Mouse (Mus musculus): Measurements from ENCODE around the gene H2-T22. TPM values are rescaled to one million over a fixed set of nuclear protein-coding genes. Genes with fewer than 3 reads are reported as not detected.
A peak's percentile ranks its signal among the peaks of the same experiment; 100 is the strongest.
"Not testable (repeated sequence)": the region's sequence is repeated elsewhere in the genome, so short reads cannot be mapped to it uniquely, and the experiment has no call there.

H2-T22 gene
- total RNA-seq, 1 experiment from 2014 or later, result 131 TPM

DNA sequence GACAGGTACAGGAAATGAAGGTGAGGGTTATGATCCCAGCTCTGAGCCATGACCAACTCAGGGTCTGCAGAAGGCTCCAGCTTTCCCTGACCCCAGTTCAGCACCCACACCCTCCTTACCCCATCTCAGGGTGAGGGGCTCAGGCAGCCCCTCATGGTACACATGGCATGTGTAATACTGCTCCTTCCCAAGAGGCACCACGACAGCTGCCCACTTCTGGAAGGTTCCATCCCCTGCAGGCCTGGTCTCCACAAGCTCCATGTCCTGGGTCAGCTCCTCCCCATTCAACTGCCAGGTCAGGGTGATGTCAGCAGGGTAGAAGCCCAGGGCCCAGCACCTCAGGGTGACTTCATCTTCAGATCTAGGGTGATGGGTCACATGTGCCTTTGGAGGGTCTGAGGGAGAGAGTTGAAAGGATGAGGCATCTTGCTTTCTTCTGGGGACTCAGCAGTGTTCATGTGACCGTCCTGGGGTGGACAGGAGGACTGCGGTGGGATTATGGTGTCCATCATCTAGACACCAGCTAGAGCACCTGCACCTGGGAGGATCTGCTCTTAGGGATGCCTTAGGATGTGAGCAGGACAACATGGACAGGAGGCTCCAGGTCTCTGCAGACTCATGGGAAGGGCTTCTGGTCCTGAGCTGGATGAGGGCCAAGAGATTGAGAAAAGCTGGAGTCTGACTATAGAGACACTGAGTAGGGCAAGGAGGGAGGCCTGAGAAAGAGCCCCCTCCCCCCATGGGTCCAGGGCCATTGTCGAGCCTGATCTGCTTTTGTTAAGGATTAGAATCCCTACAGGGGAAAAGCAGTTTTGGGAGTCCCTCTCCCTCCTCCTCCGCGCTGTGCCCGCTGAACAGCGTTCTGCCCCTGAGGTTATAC lies 11.6 kb downstream of the H2-T22 start:
- not testable (repeated sequence) for ATAC-seq (replicated peaks; ENCODE audit: insufficient number of reproducible peaks, low FRiP score, low TSS enrichment, poor library complexity, severe bottlenecking)

DNA sequence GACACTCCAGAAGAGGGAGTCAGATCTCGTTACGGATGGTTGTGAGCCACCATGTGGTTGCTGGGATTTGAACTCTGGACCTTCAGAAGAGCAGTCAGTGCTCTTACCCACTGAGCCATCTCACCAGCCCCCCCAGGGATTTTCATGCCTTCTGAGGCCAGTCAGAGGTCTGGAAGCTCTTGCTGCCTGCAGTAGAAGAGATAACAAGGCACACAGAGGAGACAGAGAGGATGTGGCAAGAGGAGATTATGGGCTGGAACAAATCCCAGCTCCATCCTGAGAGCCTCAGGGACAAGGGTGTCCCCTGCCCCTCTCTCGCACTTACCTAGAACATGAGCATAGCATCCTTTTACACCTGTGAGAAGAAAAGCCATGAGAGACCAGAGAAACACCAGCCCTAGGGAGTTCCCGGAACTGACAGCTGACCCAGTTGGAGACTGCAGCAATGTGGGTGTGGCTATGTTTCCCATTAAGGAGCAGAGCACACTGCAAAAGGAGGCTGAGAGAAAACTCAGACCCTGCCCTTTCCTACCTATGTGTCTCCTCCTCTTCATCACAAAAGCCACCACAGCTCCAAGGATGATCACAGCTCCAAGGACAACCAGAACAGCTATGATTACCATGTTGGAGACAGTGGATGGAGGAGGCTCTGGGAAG lies 12.4 kb downstream of the H2-T22 start:
- ATAC-seq (replicated peaks; ENCODE audit: insufficient number of reproducible peaks, low FRiP score, low TSS enrichment, poor library complexity, severe bottlenecking), result not testable (repeated sequence)

DNA sequence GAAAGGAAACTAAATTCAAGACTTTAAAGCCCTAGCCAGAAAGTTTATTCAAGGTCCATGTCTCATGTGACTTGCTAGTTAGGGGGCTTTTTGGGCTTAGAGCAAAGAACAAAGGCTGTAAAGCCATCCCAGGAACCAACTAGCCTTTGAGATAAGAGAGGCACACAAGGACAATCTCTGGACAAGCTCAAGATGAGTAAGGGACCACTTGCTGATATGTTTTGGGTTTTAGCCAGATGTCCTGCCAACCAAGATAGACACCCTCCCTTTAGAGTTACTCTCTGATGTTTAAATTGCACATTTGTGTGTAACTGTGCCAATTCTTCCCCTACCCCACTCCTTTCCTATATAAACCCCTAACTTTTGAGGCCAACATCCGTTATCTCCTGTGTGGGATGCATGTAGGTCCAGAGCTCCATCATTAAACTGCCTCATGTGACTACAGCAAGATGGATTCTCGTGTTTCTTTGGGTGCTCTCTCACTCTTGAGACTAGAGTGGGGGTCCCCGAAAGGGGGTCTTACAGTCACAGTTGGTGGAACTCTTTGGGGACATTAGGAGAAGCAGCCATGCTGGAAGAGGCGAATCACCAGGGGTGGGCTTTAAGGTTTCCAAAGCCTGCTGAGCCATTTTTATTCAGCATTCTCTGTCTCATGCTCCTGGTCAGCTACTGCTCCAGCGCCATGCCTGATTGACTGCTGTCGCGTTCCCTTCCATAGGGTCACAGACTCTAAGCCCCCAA lies 13.5 kb downstream of the H2-T22 start:
- ATAC-seq (replicated peaks; ENCODE audit: insufficient number of reproducible peaks, low FRiP score, low TSS enrichment, poor library complexity, severe bottlenecking), result no peak

DNA sequence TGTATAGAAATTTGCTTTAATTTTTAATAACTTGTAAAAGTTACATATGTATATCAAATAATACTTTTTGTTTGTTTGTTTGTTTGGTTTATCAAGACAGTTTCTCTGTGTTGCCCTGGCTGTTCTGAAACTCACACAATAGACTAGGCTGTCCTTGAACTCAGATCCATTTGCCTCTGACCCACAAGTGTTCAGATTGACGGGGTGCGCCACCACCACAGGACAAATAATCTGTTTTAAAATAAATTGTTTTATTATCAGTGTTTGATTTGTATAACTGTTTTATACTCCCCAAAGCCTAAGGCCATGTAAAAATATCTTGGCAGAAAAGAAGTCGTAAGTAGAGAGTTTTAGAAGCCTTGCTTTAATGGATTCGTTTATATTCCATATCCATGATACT lies 14.9 kb downstream of the H2-T22 start:
- ATAC-seq (replicated peaks; ENCODE audit: insufficient number of reproducible peaks, low FRiP score, low TSS enrichment, poor library complexity, severe bottlenecking), result no peak

DNA sequence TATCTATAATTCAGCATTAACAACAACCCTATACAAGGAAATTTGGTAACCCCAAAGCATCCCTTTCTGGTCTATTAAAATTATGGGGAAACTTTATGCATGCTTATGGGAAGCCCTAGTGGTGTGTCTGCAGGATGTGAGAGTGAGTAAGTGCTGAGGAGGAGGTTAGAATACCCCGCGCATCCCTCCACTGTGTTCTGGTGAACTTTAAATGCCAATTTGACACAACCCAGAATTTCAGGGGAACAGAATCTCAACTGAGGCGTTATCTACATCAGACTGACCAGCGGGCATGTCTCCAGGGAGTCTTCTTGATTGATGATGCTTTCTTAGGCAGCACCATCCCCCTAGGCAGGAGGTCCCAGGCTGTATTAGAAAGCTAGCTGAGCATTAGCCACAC lies 16.6 kb downstream of the H2-T22 start:
- no peak for ATAC-seq (replicated peaks; ENCODE audit: insufficient number of reproducible peaks, low FRiP score, low TSS enrichment, poor library complexity, severe bottlenecking)

DNA sequence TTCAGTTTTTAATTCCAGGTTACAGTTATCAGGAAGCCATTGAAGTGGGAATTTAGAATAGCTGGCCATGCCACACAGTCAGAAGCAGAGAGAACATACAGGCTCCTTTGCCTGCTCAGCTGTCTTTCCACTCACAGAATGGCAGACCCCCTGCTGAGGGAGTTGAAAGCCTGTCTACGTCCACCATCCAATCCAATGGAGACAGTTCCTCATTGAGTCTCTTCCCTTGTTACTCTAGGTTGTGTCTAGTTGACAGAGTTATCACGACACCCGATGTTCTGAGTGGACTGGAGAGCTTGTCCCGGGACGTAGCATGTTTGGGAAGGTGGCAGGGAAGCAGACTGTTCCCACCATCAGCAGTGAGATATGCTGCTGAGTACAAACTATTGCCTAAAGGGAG lies 17.4 kb downstream of the H2-T22 start:
- ATAC-seq (replicated peaks; ENCODE audit: insufficient number of reproducible peaks, low FRiP score, low TSS enrichment, poor library complexity, severe bottlenecking), result no peak

DNA sequence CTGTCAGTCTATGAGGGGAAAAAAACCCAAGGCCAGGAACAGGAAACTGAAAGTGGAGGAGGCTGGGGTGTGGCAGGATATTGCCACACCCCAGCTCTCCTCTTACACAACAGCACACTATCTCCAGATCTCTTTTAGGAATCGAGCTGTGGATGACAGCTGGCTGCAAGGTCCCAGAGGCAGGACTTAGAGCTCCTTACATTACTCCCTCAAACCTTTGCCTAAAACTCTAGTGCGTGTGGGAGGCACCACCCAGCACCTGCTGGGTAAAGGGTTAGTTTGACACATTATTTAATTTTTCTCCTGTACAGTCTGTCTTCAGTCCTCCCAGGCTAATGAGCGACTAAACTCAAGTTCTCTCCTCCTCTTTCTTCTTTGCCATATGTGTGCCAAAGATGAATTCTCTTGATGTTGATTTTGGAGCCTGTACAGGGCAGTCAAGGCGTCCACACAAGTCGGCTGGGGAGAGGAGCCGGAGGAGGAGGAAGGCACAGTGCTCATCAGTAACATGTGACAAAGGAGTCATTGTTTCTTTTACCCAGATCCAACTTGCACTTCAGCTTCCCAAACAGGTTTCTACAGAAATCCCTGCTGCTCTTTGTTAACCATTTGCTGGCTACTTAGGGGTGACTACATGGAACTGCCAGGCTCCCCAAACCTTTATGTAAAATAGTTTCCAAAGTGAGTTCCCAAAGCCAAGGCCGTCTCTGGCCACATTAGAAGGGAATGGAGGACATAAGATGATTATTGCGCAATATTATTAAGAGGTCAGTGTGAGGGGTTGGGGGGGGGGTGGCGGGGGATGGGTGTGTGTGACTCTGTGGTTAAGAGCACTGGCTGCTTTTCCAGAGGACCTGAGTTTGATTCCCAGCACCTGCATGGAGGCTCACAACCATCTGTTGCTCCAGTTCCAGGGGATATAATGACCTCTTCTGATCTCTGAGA lies 18.6 kb downstream of the H2-T22 start:
- peak; percentile 32; the same call in 1 of the 2 replicates for ATAC-seq (replicated peaks; ENCODE audit: insufficient number of reproducible peaks, low FRiP score, low TSS enrichment, poor library complexity, severe bottlenecking)

DNA sequence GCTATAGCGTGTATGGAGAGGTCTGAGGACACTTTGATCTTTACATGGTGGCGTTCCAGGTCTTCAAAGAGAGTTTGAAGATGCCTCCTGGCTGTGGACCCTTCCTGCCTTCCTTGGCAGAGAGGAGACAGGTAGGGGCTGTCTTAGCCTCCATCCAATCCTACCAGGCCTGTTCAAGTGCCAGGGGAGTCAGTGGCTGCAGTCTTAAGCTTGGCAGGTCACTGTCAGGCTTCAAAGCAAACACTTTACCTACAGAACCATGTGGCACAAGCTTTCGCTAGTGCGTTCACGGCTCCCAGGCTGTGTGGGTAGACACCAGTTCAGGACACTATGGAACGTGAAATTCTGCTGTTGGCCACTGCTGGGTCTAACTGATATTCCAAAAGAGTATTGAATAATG lies 19.6 kb downstream of the H2-T22 start:
- no peak for ATAC-seq (replicated peaks; ENCODE audit: insufficient number of reproducible peaks, low FRiP score, low TSS enrichment, poor library complexity, severe bottlenecking)

DNA sequence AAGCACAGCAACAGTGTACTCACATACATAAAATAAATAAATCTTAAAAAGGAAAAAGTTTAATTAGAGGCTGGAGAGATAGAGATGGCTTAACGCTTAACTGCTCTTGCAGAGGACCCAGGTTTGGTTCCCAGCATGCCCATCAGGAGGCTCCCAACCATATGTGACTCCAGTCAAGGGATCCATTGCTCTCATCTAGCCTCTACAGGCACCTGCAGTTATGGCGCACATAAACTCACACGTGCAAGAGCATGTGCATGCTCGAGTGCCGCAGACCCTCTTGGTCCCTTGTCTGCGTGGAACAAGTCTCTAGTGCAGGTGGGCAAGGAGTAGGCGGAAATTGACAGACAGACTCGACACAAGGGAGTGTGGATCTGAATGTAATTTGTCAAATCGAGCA lies 20.4 kb downstream of the H2-T22 start:
- ATAC-seq (replicated peaks; ENCODE audit: insufficient number of reproducible peaks, low FRiP score, low TSS enrichment, poor library complexity, severe bottlenecking), result no peak

DNA sequence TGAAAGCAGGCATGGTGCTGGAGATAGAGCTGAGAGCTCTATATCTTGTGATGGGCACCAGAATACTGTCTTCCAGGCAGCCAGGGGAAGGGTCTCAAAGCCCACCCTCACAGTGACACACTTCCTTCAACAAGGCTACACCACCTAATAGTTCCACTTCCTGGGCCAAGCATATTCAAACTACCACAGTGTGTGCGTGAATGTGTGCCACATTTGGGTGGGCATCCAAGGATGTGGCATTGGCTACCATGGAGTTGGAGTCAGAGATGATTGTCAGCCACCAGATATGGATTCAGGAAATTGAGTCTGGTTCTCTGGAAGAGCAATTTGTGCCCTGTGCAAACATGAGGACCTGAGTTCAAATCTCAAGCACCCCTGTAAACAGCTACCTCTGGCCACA lies 21.2 kb downstream of the H2-T22 start:
- ATAC-seq (replicated peaks; ENCODE audit: insufficient number of reproducible peaks, low FRiP score, low TSS enrichment, poor library complexity, severe bottlenecking), result no peak

DNA sequence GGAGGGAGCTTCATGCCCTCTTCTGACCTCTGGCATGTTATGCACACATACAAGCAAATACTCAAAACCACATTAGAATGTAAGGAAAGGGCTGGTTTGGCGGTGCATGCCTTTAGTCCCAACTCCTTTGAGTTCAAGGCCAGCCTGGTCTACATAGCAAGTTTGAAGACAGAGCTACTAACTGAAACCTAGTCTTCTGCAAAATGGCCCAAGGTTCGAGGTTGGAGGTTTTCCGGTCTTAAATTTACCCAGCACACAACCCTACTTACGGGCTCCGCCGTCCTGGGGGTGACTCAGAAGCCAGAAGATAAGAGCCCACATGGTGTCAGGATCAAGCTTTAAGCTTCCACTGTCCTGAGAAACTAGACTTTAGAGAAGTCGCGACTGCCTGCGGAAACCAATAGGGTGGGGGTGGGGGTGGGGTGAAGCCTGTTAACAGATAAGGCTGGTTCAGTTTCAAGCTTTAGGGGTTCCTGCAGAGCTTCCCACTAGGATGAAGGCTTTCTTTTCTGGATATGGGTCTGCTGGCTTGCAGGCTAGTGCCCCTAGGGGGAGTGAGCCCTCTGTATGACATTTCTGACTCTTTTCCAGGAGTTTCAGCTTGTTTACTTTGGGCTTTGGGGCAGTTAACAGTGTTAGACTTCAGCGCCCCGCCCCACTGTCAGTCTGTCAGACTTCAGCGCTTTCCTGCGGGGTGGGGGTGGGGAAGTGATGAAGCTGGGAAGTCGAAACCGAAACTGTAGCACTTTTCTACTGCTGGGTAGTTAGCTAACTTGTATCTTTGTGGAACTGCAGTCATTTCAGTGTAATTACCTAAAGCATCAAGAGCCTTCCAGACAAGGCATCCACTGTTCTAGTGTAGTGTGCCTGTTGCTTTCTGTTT lies 22.1 kb downstream of the H2-T22 start, which contains the start of gene H2-T24:
Gene H2-T24 (minus strand): TSS at position 370 of the 883 bp plus-strand sequence.
- ATAC-seq (replicated peaks; ENCODE audit: insufficient number of reproducible peaks, low FRiP score, low TSS enrichment, poor library complexity, severe bottlenecking), result peak; percentile 93

DNA sequence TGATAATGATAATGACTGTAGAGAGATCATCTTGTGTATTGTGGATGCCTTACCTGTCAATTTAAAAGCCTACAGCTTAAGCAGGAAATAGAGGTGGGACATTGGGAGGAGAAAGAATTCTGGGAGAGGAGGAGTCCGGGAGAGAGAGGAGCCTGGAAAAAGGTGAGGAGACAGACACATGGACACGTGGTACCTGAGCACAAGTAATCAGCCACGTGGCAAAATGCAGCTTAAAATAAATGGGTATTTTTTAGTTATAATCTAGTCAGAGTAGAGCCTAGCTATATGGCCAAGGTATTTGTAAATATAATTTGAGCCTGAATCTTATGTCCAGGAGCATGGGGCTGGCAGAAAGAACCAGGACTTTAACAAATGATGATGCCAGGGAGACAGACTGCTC lies 23.0 kb downstream of the H2-T22 start:
- ATAC-seq (replicated peaks; ENCODE audit: insufficient number of reproducible peaks, low FRiP score, low TSS enrichment, poor library complexity, severe bottlenecking), result no peak

DNA sequence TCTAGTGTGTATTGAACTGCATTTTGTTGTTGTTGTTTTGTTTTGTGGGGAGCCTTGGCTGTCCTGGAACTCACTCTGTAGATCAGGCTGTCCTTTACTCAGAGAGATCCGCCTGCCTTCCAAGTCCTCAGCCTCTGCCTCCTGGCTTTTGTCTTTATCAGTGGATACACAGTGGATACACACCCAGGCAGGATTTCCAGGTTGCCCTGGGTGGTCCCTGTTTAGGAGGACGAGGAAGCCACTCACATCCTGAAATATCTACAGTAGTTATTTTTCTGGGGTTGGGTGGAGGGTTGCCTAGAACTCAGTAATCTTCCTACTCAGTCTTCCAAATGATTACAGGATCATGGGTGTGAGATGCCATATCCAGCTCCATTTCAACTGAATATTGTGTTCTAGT lies 23.6 kb downstream of the H2-T22 start:
- ATAC-seq (replicated peaks; ENCODE audit: insufficient number of reproducible peaks, low FRiP score, low TSS enrichment, poor library complexity, severe bottlenecking), result no peak

DNA sequence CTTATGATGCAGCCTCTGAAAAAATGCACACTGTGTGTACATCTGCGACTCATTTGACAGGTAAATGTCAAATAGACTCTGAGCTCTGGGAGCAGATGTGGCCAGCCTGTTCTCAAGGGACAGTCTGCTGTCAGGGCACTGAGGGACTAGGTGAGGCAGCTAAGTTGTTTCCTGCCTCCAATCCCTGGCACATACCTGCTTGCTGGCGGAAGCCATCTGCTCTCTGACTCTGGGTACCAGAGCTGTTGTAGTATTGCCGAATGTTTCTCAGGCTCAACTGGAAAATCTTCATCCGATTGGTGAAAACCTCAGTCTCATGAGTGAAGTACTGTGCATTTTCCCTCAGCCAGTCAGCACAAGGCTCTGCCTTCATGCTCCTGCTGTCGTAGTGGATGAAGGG lies 25.5 kb downstream of the H2-T22 start:
- ATAC-seq (replicated peaks; ENCODE audit: insufficient number of reproducible peaks, low FRiP score, low TSS enrichment, poor library complexity, severe bottlenecking), result no peak

DNA sequence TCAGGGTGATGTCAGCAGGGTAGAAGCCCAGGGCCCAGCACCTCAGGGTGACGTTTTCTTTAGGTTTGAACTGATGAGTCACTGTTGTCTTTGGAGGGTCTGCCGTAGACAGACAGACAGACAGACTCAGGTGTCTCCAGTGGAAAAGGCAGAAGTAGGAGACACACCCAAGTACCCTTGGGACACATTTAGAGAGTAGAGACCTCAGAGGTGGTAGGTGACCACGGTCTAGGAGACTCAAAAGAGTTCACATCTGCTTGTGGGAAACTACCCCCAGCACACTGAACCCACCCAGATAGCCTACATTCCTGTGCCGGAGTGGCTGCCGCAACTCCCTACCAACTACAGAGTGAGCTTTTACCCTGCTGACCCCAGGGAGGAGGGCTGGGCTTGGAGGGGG lies 27.6 kb downstream of the H2-T22 start:
- ATAC-seq (replicated peaks; ENCODE audit: insufficient number of reproducible peaks, low FRiP score, low TSS enrichment, poor library complexity, severe bottlenecking), result no peak

DNA sequence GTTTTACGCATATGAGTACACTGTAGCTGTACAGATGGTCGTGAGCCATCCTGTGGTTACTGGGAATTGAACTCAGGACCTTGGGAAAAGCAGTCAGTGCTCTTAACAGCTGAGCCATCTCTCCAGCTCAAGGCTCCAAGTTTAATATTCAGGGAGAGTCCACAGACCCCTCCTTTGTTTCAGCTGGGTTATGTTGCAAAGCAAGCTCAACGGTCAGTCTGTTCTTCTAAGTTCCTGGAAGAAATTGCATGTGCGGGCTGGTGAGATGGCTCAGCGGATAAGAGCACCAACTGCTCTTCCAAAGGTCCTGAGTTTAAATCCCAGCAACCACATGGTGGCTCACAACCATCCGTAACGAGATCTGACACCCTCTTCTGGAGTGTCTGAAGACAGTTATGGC lies 38.1 kb downstream of the H2-T22 start:
- ATAC-seq (replicated peaks; ENCODE audit: insufficient number of reproducible peaks, low FRiP score, low TSS enrichment, poor library complexity, severe bottlenecking), result not testable (repeated sequence)

DNA sequence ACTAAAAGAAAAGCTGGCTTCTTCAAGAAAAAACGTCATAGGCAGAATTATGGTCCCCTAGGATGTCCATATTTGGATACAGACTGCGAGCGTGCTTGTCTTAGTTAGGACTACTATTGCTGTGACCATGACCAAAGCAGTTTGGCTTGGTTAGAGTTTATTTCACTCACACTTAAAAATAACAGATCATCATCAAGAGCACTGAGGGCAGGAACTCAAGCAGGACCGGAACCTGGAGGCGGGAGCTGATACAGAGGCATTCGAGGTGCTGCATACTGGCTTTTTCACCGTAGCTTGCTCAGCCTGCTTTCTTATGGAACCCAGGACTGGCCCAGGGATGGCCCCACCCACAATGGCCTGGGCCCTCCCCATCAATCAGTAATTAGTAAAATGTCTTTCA lies 39.2 kb downstream of the H2-T22 start:
- no peak for ATAC-seq (replicated peaks; ENCODE audit: insufficient number of reproducible peaks, low FRiP score, low TSS enrichment, poor library complexity, severe bottlenecking)

DNA sequence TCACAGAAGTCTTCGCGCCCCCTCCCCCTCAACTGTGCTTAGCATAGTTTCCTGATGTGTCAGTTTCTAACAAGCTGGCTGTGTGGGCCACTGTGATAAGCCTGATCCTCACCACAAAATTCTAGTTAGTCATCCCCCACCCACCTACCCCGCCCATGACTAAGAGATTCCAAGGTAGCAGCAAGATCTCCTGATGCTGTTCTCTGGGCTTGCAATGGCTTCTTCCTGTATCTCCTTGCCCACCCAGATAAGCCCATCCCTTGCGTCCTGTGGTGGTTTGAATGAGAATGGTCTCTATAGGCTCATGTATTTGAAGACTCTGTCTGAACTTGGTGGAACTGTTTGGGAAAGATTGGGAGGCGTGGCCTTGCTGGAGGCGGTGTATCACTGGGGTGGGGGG lies 40.6 kb downstream of the H2-T22 start:
- ATAC-seq (replicated peaks; ENCODE audit: insufficient number of reproducible peaks, low FRiP score, low TSS enrichment, poor library complexity, severe bottlenecking), result no peak
